Mouse (Mus musculus): ENCODE results near the gene Gm9733. TPM values are rescaled to one million over a fixed set of nuclear protein-coding genes. Genes with fewer than 3 reads are reported as not detected.

Gene Gm9733
- polyA plus RNA-seq (2012; rRNA removed) = 0.55 and 0.70 TPM in 2 replicates

GRCm38 (mm10) chr3:15332063-15332462 is at the start of gene Gm9733:
TSS of gene Gm9733 (minus strand) at chr3:15332302.

Other genes starting within 250 kb of the Gm9733 start
- 0.03 and 0.06 TPM in 2 replicates for gene Sirpb1a, start 94.2 kb upstream of the Gm9733 start, polyA plus RNA-seq (2012; rRNA removed)
- 0.07 and 0.26 TPM in 2 replicates for gene Sirpb1b, start 242.8 kb upstream of the Gm9733 start, polyA plus RNA-seq (2012; rRNA removed)